Mouse (Mus musculus) embryonic facial prominence, embryonic 14.5 days (tissue): ENCODE data around the gene Gpn3. TPM values are rescaled to one million over a fixed set of nuclear protein-coding genes. Genes with fewer than 3 reads are reported as not detected.
A peak's percentile ranks its signal among the peaks of the same experiment; 100 is the strongest.

ENCODE experiments used
- ATAC-seq: fragments of 200-750 bp; cut with Nextera tagmentation; 2 replicates; pipeline ENCODE4 v1.8.0; 2017; ENCODE audit warnings: low read depth, moderate number of reproducible peaks, moderate TSS enrichment
- DNase-seq: peaks from one replicate; pipeline ENCODE4 v3.0.0-alpha.2; 2015; ENCODE audit warnings: low spot score
- H3K27ac ChIP-seq: fragments of 300-500 bp; sonication (generic); replicated peaks from 2 replicates; pipeline ENCODE4 v1.5.1; 2014; ENCODE audit warnings: low read depth, mild to moderate bottlenecking, low read length, moderate library complexity
- H3K27me3 ChIP-seq: fragments of 300-500 bp; sonication (generic); replicated peaks from 2 replicates; pipeline ENCODE4 v1.6.1; 2014; ENCODE audit warnings: low read length; ENCODE audit not compliant: control insufficient read depth, insufficient read depth
- H3K36me3 ChIP-seq: fragments of 300-500 bp; sonication (generic); 2 replicates; pipeline ENCODE4 v1.6.1; 2014; ENCODE audit warnings: low read length, mixed read lengths; ENCODE audit not compliant: control insufficient read depth, insufficient read depth
- H3K4me1 ChIP-seq: fragments of 300-500 bp; sonication (generic); 2 replicates; pipeline ENCODE4 v1.6.1; 2014; ENCODE audit warnings: antibody characterized with exemption, low read length; ENCODE audit not compliant: control insufficient read depth, insufficient read depth
- H3K4me2 ChIP-seq: fragments of 300-500 bp; sonication (generic); 2 replicates; pipeline ENCODE4 v1.6.1; 2014; ENCODE audit warnings: low read depth, mild to moderate bottlenecking, low read length, moderate library complexity, mixed read lengths
- H3K4me3 ChIP-seq: fragments of 300-500 bp; sonication (generic); 2 replicates; pipeline ENCODE4 v1.5.1; 2014; ENCODE audit warnings: low read depth, mild to moderate bottlenecking, low read length
- H3K9ac ChIP-seq: fragments of 300-500 bp; sonication (generic); 2 replicates; pipeline ENCODE4 v1.6.1; 2014; ENCODE audit warnings: low read depth, mild to moderate bottlenecking, low read length, moderate library complexity, mixed read lengths
- H3K9me3 ChIP-seq: fragments of 300-500 bp; sonication (generic); 2 replicates; pipeline ENCODE4 v1.6.1; 2016; ENCODE audit warnings: low read length; ENCODE audit not compliant: control insufficient read depth
- WGBS: fragments of 180-500 bp; shearing (Covaris S2); extraction: QIAGEN DNeasy Blood & Tissue Kit; methylation state at CpG from one replicate; pipeline ENCODE4 v1.1.7; 2014; 5-methylcytosine and 5-hydroxymethylcytosine counted together
- polyA plus RNA-seq: library from polyadenylated mRNA; unstranded; fragments of >200 nt; fragmentation: Nextera tagmentation; extraction: Ambion mirVana; gene quantifications from 2 replicates; pipeline ENCODE4 v1.2.1, GENCODE M21; 2014

Gpn3 gene
- polyA plus RNA-seq, 1 experiment from 2014 or later: 64.7 TPM

DNA sequence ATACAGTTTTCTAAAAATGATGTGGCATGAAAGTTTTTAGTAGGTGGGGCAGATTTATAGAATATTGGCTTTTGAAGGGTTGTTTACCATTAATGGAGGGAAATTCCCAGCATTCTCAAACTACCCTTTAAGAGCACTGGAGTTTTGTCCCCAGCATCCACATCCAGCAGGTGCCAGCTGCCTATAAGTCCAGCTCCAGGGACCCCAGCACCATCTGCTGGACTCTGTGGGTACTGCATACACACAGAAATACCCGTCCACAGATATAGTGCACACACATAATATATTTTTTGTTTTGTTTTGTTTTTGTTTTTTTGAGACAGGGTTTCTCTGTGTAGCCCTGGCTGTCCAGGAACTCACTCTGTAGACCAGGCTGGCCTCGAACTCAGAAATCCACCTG, 22.2 kb downstream of the Gpn3 start:
- no peaks in the 10 kb centered on the region for H3K9me3 ChIP-seq
- H3K27me3 ChIP-seq: no peaks in the 10 kb centered on the region
- H3K4me2 ChIP-seq: no peak overlapping the region
- peaks cover 9% of the 10 kb centered on the region; the same call in 1 of the 2 replicates for H3K4me1 ChIP-seq
- no peak overlapping the region for H3K27ac ChIP-seq
- ATAC-seq (no peak), DNase-seq (peak; percentile 58)
- peaks cover 18% of the 10 kb centered on the region for H3K36me3 ChIP-seq
- H3K9ac ChIP-seq: no peak overlapping the region
- H3K4me3 ChIP-seq: no peak overlapping the region
- 58% methylated on average over 2 of the region's 2 CpGs for WGBS

DNA sequence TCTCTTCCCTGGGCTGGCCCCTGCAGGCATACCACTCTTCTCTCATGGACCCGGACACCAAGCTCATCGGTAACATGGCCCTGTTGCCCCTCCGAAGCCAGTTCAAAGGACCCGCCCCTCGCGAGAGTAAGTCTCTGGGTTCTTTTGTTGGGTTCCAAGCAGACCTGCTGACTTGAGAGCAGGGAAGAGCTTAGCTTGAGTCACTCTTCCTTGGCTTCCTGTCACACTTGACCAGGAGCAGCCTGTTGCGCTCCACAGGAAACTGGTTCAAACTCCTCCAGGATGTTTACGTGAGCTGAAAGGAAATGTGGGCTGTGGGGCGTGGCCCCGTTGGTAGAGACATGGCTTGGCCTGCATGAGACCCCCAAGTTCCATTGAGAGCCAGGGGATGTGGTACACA, 25.1 kb downstream of the Gpn3 start:
- Histone ChIP-seq H3K4me1 (peaks cover 9% of the 10 kb centered on the region; the same call in 1 of the 2 replicates), H3K27ac (no peak overlapping the region; the same call in 1 of the 2 replicates), H3K9me3 (no peaks in the 10 kb centered on the region), H3K4me3 (no peak overlapping the region), H3K9ac (no peak overlapping the region), H3K4me2 (no peak overlapping the region), H3K36me3 (peaks cover 41% of the 10 kb centered on the region), H3K27me3 (no peaks in the 10 kb centered on the region)
- WGBS: 91% methylated on average over 10 of the region's 10 CpGs
- ATAC-seq (no peak), DNase-seq (peak; percentile 43)

GRCm38 (mm10) chr5:122397495-122397894, 25.8 kb downstream of the Gpn3 start:
- DNase-seq (no peak), ATAC-seq (no peak)
- Histone ChIP-seq H3K27me3 (no peaks in the 10 kb centered on the region), H3K36me3 (peaks cover 48% of the 10 kb centered on the region), H3K9me3 (no peaks in the 10 kb centered on the region), H3K9ac (no peak overlapping the region), H3K4me2 (no peak overlapping the region), H3K4me1 (peaks cover 6% of the 10 kb centered on the region; the same call in 1 of the 2 replicates), H3K4me3 (no peak overlapping the region), H3K27ac (no peak overlapping the region)
- WGBS: 94% methylated on average over 8 of the region's 8 CpGs

GRCm38 (mm10) chr5:122399871-122400270, 28.2 kb downstream of the Gpn3 start:
- WGBS: 92% methylated on average over 8 of the region's 8 CpGs
- Histone ChIP-seq H3K36me3 (peaks cover 71% of the 10 kb centered on the region), H3K9ac (no peak overlapping the region), H3K9me3 (no peaks in the 10 kb centered on the region), H3K27me3 (no peaks in the 10 kb centered on the region), H3K4me2 (no peak overlapping the region), H3K27ac (no peak overlapping the region), H3K4me3 (no peak overlapping the region), H3K4me1 (no peaks in the 10 kb centered on the region)
- ATAC-seq (no peak), DNase-seq (no peak)

DNA sequence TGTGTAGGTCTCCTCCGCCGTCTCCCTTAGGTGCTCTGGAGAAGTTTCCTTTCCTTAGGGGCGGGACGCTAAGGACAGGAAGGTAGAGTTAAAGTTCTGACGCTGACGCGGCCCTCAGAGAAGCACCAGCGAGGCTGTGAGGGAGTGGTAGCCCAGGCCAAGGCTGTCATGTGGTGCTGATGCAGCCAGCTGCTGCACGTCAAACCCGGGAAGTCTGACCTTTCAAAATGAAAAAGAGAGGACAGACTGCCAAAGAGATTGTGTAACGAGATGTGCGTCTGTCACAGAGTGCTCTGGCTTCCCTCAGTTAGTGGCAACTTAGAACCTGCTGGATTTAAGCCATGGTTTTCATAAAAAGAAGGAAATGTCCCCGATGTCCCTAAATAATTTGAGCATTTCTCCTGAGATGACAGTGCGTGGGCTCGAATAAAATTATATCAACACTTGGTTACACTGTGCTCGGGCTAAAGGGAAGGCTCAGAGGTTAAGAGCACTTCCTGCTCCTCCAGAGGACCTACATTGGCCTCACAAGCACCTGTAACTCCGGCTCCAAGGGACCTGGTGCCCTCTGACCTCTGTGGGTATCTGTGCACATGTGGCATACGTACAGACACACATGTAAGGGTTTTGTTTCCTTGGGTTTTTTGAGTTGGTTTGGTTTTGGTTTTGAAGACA, 29.1 kb downstream of the Gpn3 start:
- 83% methylated on average over 18 of the region's 18 CpGs for WGBS
- ATAC-seq: no peak
- H3K36me3 ChIP-seq: peaks cover 80% of the 10 kb centered on the region

GRCm38 (mm10) chr5:122401303-122401640, 29.6 kb downstream of the Gpn3 start:
- Histone ChIP-seq H3K36me3 (peaks cover 85% of the 10 kb centered on the region), H3K9ac (no peak overlapping the region)

More for the DNA sequence above, 29.1 kb downstream of the Gpn3 start:
- no peaks in the 10 kb centered on the region for H3K9me3 ChIP-seq
- H3K4me2 ChIP-seq: no peak overlapping the region
- no peaks in the 10 kb centered on the region for H3K27me3 ChIP-seq
- H3K27ac ChIP-seq: no peak overlapping the region
- H3K4me3 ChIP-seq: no peak overlapping the region
- no peak overlapping the region for H3K9ac ChIP-seq
- no peaks in the 10 kb centered on the region for H3K4me1 ChIP-seq
- DNase-seq: no peak

DNA sequence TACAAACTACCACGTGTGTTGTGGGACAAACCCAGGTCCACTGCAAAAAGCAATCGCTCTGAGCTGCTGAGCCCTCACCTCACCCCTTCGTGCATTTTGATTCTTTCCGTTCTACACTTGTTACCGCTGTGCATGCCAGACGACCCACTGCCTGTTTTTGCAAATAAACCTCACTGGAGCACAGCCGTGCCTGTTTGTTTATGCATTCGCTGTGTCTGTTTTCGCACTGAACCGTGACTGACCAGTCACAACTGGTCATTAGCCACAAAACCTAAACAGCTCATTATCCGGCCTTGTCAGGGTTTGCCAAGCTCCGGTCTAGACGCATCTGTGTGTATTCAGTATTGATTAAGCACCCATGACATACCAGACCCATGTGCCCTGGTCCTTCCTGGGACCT, 30.5 kb downstream of the Gpn3 start:
- no peak overlapping the region for H3K9ac ChIP-seq
- no peaks in the 10 kb centered on the region for H3K4me1 ChIP-seq
- no peak overlapping the region for H3K4me3 ChIP-seq
- DNase-seq: no peak
- 82% methylated on average over 13 of the region's 13 CpGs for WGBS
- H3K27me3 ChIP-seq: no peaks in the 10 kb centered on the region
- H3K4me2 ChIP-seq: no peak overlapping the region
- peaks cover 5% of the 10 kb centered on the region; the same call in 1 of the 2 replicates for H3K9me3 ChIP-seq
- peaks cover 85% of the 10 kb centered on the region for H3K36me3 ChIP-seq
- no peak overlapping the region for H3K27ac ChIP-seq
- ATAC-seq: no peak

More at GRCm38 (mm10) chr5:122401303-122401640, 29.6 kb downstream of the Gpn3 start:
- Histone ChIP-seq H3K9me3 (no peaks in the 10 kb centered on the region), H3K27ac (no peak overlapping the region), H3K4me2 (no peak overlapping the region), H3K4me3 (no peak overlapping the region), H3K4me1 (no peaks in the 10 kb centered on the region), H3K27me3 (no peaks in the 10 kb centered on the region)
- ATAC-seq (no peak), DNase-seq (peak; percentile 40)
- 38% methylated on average over 7 of the region's 8 CpGs for WGBS

- peaks cover 88% of the 10 kb centered on the region for H3K36me3 ChIP-seq
- H3K27ac ChIP-seq: no peak overlapping the region
- DNase-seq (peak; percentile 4), ATAC-seq (no peak)
- H3K9ac ChIP-seq: no peak overlapping the region
- H3K4me2 ChIP-seq: no peak overlapping the region
- no peak overlapping the region for H3K4me3 ChIP-seq
- H3K27me3 ChIP-seq: no peaks in the 10 kb centered on the region
- H3K4me1 ChIP-seq: no peaks in the 10 kb centered on the region
- H3K9me3 ChIP-seq: peaks cover 5% of the 10 kb centered on the region; the same call in 1 of the 2 replicates
- 84% methylated on average over 5 of the region's 5 CpGs for WGBS
Observed at GRCm38 (mm10) chr5:122402772-122403171, 31.1 kb downstream of the Gpn3 start.

- H3K36me3 ChIP-seq: peaks cover 83% of the 10 kb centered on the region
- no peaks in the 10 kb centered on the region for H3K4me1 ChIP-seq
- ATAC-seq (no peak), DNase-seq (no peak)
- no peak overlapping the region for H3K9ac ChIP-seq
- H3K4me2 ChIP-seq: no peak overlapping the region
- H3K9me3 ChIP-seq: peaks cover 5% of the 10 kb centered on the region; the same call in 1 of the 2 replicates
- 91% methylated on average over 12 of the region's 12 CpGs for WGBS
- no peak overlapping the region for H3K4me3 ChIP-seq
- H3K27me3 ChIP-seq: no peaks in the 10 kb centered on the region
- H3K27ac ChIP-seq: no peak overlapping the region
Observed at GRCm38 (mm10) chr5:122403362-122403761, 31.7 kb downstream of the Gpn3 start.
